Mouse (Mus musculus) CH12.LX (cell line): Measurements from ENCODE around the gene Tasp1.

Experiments used
- CHD2 ChIP-seq: IDR thresholded peaks from 2 replicates; pipeline ENCODE4 v1.6.1; 2011; ENCODE audit warnings: low read length, improper control_type of control experiment
- CTCF ChIP-seq, 2 experiments: IDR thresholded peaks in 1 of 2; conservative IDR thresholded peaks in 1 of 2; 2 replicates each; pipeline ENCODE4 v1.5.1; 2011 to 2012; ENCODE audit warnings: low read depth in 2 of 2, low read length in 2 of 2, improper control_type of control experiment in 1 of 2, inconsistent platforms in 1 of 2, mild to moderate bottlenecking in 1 of 2, moderate library complexity in 1 of 2
- ELF1 ChIP-seq: IDR thresholded peaks from 2 replicates; pipeline ENCODE4 v1.6.1; 2014; ENCODE audit warnings: low read depth, mild to moderate bottlenecking, inconsistent platforms, low read length, improper control_type of control experiment
- HCFC1 ChIP-seq: IDR thresholded peaks from 2 replicates; pipeline ENCODE4 v1.6.1; 2012; ENCODE audit warnings: low read depth, mild to moderate bottlenecking, inconsistent platforms, low read length, improper control_type of control experiment
- KAT2A ChIP-seq: IDR thresholded peaks from 2 replicates; pipeline ENCODE4 v1.6.1; 2012; ENCODE audit warnings: low read length, improper control_type of control experiment, inconsistent platforms; ENCODE audit not compliant: insufficient replicate concordance
- MAFK ChIP-seq: IDR thresholded peaks from 2 replicates; pipeline ENCODE4 v1.6.1; 2011; ENCODE audit warnings: low read length, improper control_type of control experiment; ENCODE audit not compliant: insufficient replicate concordance
- MAZ ChIP-seq: IDR thresholded peaks from 2 replicates; pipeline ENCODE4 v1.6.1; 2012; ENCODE audit warnings: low read depth, mild to moderate bottlenecking, inconsistent platforms, low read length, improper control_type of control experiment, moderate library complexity
- MXI1 ChIP-seq: IDR thresholded peaks from 2 replicates; pipeline ENCODE4 v1.6.1; 2011; ENCODE audit warnings: mild to moderate bottlenecking, low read depth, low read length, improper control_type of control experiment
- POLR2A ChIP-seq: IDR thresholded peaks from 2 replicates; pipeline ENCODE4 v1.6.1; 2011; ENCODE audit warnings: low read depth, mild to moderate bottlenecking, improper control_type of control experiment, low read length
- RAD21 ChIP-seq: IDR thresholded peaks from 2 replicates; pipeline ENCODE4 v1.6.1; 2011; ENCODE audit warnings: low read depth, mild to moderate bottlenecking, low read length, improper control_type of control experiment, moderate library complexity
- SMC3 ChIP-seq: IDR thresholded peaks from 2 replicates; pipeline ENCODE4 v1.6.1; 2011; ENCODE audit warnings: low read depth, low read length, improper control_type of control experiment

DNA sequence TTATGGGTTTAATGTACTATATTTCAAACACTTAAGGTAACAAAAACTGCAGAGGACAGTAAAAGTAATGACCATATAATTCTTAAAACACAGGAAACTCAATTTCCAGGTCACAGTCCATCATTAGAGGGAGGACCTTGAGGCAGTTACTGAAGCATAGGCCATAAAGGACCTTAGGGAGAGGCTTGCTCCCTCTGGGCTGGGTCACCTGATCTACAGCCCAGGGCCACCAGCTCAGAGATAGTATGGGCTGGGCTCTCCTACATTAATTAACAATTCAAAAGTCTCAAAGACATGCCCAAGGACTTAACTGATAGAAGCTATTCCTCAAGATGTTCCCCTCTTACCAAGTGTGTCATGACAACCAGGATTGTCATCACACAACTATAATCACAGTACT, 29.8 kb downstream of the Tasp1 start:
- TF ChIP-seq POLR2A, result no peak
- TF ChIP-seq KAT2A, result no peak
- no peak for TF ChIP-seq CHD2
- no peak for TF ChIP-seq RAD21
- TF ChIP-seq CTCF (conservative IDR thresholded peaks at IDR 0.05 in 1 of 2, IDR thresholded peaks at IDR 0.05 in 1 of 2; ENCODE audit: low read depth in 2 of 2, low read length in 2 of 2), result no peak
- TF ChIP-seq MAZ, result no peak
- TF ChIP-seq MAFK, result no peak
- no peak for TF ChIP-seq ELF1
- no peak for TF ChIP-seq MXI1
- no peak for TF ChIP-seq HCFC1
- TF ChIP-seq SMC3, result no peak
